ENCODE assay signal across 18 mouse cellular contexts in genomic region chr6:137545341-137545740, GRCm38 (mm10).
"Had no signal": no experiment of that assay in that cellular context is flagged by ENCODE, and none has a peak within 500 bp of the region (broad histone marks: within the 10 kb centered on the region; RNA-seq: fewer than 3 reads in every experiment).

No protein-coding gene starts in this region.

- H3K9me3 ChIP-seq: kidney, embryonic 15.5 days; liver, embryonic 13.5 days; midbrain, embryonic 12.5 days; neural tube, embryonic 13.5 days had no signal

- H3K4me2 ChIP-seq: kidney, embryonic 15.5 days; liver, embryonic 13.5 days; midbrain, embryonic 12.5 days; neural tube, embryonic 13.5 days had no signal

- DNase-seq: kidney, adult 8-10 months; kidney, postnatal 10 days; kidney, postnatal 4 days; layer of hippocampus, postnatal 36 days; liver, embryonic 13.5 days; lung, adult 2 months; lung, postnatal 14 days; lung, postnatal 4 days; retina, postnatal 1 day; right cerebral cortex, postnatal 25 days; thymus, adult 18-20 months; thymus, postnatal 4 days had no signal

- H3K27ac ChIP-seq: kidney, embryonic 15.5 days; left cerebral cortex, adult 2 months; liver, embryonic 13.5 days; midbrain, embryonic 12.5 days; neural tube, embryonic 13.5 days had no signal

- H3K4me3 ChIP-seq: kidney, embryonic 15.5 days; left cerebral cortex, adult 2 months; liver, embryonic 13.5 days; midbrain, embryonic 12.5 days; myocyte; neural tube, embryonic 13.5 days had no signal

- H3K27me3 ChIP-seq: kidney, embryonic 15.5 days; neural tube, embryonic 13.5 days had no signal

- H3K36me3 ChIP-seq: kidney, embryonic 15.5 days; liver, embryonic 13.5 days; midbrain, embryonic 12.5 days; neural tube, embryonic 13.5 days had no signal

- H3K9ac ChIP-seq: kidney, embryonic 15.5 days; liver, embryonic 13.5 days; midbrain, embryonic 12.5 days; neural tube, embryonic 13.5 days had no signal

- ATAC-seq: midbrain, embryonic 16.5 days had no signal
